Mouse (Mus musculus): ENCODE results near the gene Rpa3. TPM values are rescaled to one million over a fixed set of nuclear protein-coding genes. Genes with fewer than 3 reads are reported as not detected.

Gene Rpa3
- total RNA-seq, 2 experiments from 2014 or later, result 18.1 to 20.5 TPM

GRCm38 (mm10) chr6:8209047-8209865 lies 49.7 kb downstream of the Rpa3 start, which contains the start of gene Mios:
Gene Mios (plus strand): TSS chr6:8209222.
- DNase-seq, result peak; percentile 88

Other genes with a start within 250 kb of the Rpa3 start
- 1 to 10 TPM; 4.4 to 5.2 TPM for gene Col28a1, start 66.6 kb downstream of the Rpa3 start, total RNA-seq (2021)
- 10 to 100 TPM; 16.2 to 17.6 TPM for gene Mios, start 50.0 kb downstream of the Rpa3 start, total RNA-seq (2021)
- 10 to 100 TPM in 1 of 2 experiments, 1 to 10 TPM in 1; 9.3 to 11.3 TPM for gene Umad1, start 115 bp upstream of the Rpa3 start, total RNA-seq (2021)
- gene Gm45062, start 277 bp upstream of the Rpa3 start, total RNA-seq (2021), result not detected